Comparison of ENCODE assay signal across 19 mouse cellular contexts in the genomic region with DNA sequence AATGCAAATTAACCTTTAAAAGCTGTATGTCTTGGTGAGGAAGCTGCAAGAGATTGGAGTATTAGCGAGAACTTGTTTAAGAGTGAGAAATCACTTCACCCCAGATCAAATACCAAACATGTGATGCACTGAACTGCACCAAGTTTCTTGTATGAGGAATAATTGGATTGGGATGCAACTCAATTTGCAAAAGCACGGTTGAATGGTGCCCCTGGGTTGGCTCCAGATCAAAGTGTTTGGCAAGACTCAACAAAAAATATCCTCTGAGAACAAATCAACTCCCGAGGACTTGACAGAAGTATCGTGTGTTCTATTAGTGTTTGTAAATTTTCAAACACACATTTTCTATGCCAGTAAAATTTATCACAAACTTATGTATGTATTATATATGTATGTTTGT.
DNase-seq lines count a peak whose midpoint lies in the region; ATAC-seq and TF ChIP-seq lines count a peak whose summit lies in the region.
"Had no signal": no experiment of that assay in that cellular context is flagged by ENCODE, and none has a peak within 500 bp of the region (broad histone marks: within the 10 kb centered on the region; RNA-seq: fewer than 3 reads in every experiment).

No protein-coding gene starts in this region.

- peaks cover 2% of the 10 kb centered on the region; the same call in 1 of the 2 replicates for H3K9me3 ChIP-seq in heart, embryonic 12.5 days (replicated peaks)
- H3K9me3 ChIP-seq in midbrain, postnatal 0 days (ENCODE audit: low read length): no peaks in the 10 kb centered on the region
- no peaks in the 10 kb centered on the region for H3K9me3 ChIP-seq in midbrain, embryonic 16.5 days (replicated peaks; ENCODE audit: control insufficient read depth, low read length, poor library complexity, severe bottlenecking)
- H3K9me3 ChIP-seq in intestine, embryonic 16.5 days (ENCODE audit: control insufficient read depth, low read length): no peaks in the 10 kb centered on the region
- H3K9me3 ChIP-seq: forebrain, embryonic 15.5 days; heart, embryonic 10.5 days; hindbrain, embryonic 12.5 days had no signal

- H3K4me2 ChIP-seq in heart, embryonic 12.5 days: no peak overlapping the region
- H3K4me2 ChIP-seq in midbrain, postnatal 0 days (ENCODE audit: low read depth, low read length, poor library complexity, severe bottlenecking): no peak overlapping the region
- H3K4me2 ChIP-seq in midbrain, embryonic 16.5 days (ENCODE audit: low read length): no peak overlapping the region
- no peak overlapping the region for H3K4me2 ChIP-seq in intestine, embryonic 16.5 days (ENCODE audit: low read depth, low read length)
- H3K4me2 ChIP-seq: forebrain, embryonic 15.5 days; hindbrain, embryonic 12.5 days had no signal

- no peaks in the 10 kb centered on the region for H3K4me1 ChIP-seq in heart, embryonic 12.5 days (replicated peaks)
- H3K4me1 ChIP-seq in midbrain, postnatal 0 days (ENCODE audit: insufficient read depth, low read length): no peaks in the 10 kb centered on the region
- no peaks in the 10 kb centered on the region for H3K4me1 ChIP-seq in midbrain, embryonic 16.5 days (ENCODE audit: control insufficient read depth, insufficient read depth, low read length)
- no peaks in the 10 kb centered on the region for H3K4me1 ChIP-seq in intestine, embryonic 16.5 days (ENCODE audit: control insufficient read depth, insufficient read depth, low read length)
- H3K4me1 ChIP-seq: heart, embryonic 10.5 days had no signal

- H3K9ac ChIP-seq in heart, embryonic 12.5 days: no peak overlapping the region
- H3K9ac ChIP-seq in midbrain, postnatal 0 days (replicated peaks; ENCODE audit: low read length, poor library complexity, severe bottlenecking): no peak overlapping the region
- no peak overlapping the region for H3K9ac ChIP-seq in midbrain, embryonic 16.5 days (ENCODE audit: low read depth, low read length)
- no peak overlapping the region for H3K9ac ChIP-seq in intestine, embryonic 16.5 days (ENCODE audit: low read depth, low read length)
- H3K9ac ChIP-seq: forebrain, embryonic 15.5 days; hindbrain, embryonic 12.5 days had no signal

- H3K4me3 ChIP-seq in heart, embryonic 12.5 days: no peak overlapping the region
- H3K4me3 ChIP-seq in midbrain, postnatal 0 days (ENCODE audit: low read depth, low read length): no peak overlapping the region
- H3K4me3 ChIP-seq in midbrain, embryonic 16.5 days (ENCODE audit: low read depth, low read length): no peak overlapping the region
- no peak overlapping the region for H3K4me3 ChIP-seq in intestine, embryonic 16.5 days (ENCODE audit: low read length)
- H3K4me3 ChIP-seq: forebrain, embryonic 15.5 days; heart, adult 2 months; heart, embryonic 10.5 days; hindbrain, embryonic 12.5 days had no signal

- H3K27ac ChIP-seq in heart, embryonic 12.5 days (ENCODE audit: poor library complexity, severe bottlenecking): no peak overlapping the region
- no peak overlapping the region for H3K27ac ChIP-seq in midbrain, postnatal 0 days (ENCODE audit: low read depth, low read length)
- no peak overlapping the region for H3K27ac ChIP-seq in midbrain, embryonic 16.5 days (ENCODE audit: low read length)
- no peak overlapping the region for H3K27ac ChIP-seq in intestine, embryonic 16.5 days (ENCODE audit: low read length)
- H3K27ac ChIP-seq: forebrain, embryonic 15.5 days; heart, adult 2 months; heart, embryonic 10.5 days; hindbrain, embryonic 12.5 days had no signal

- peak; percentile 81 to 83 for DNase-seq in cerebellum, postnatal 10 days
- DNase-seq in cerebellum, adult 11-12 months: no peak
- peak; percentile 31 for DNase-seq in heart, adult 11 months
- DNase-seq in midbrain, postnatal 0 days (ENCODE audit: low spot score): peak; percentile 45
- DNase-seq: adrenal gland, adult 2 months; adrenal gland, postnatal 14 days; cerebellum, adult 2 months; cerebellum, adult 9-11 months; gastrocnemius, postnatal 25 days; heart, adult 2 months had no signal

- H3K36me3 ChIP-seq in heart, embryonic 12.5 days: no peaks in the 10 kb centered on the region
- no peaks in the 10 kb centered on the region for H3K36me3 ChIP-seq in midbrain, postnatal 0 days (ENCODE audit: insufficient read depth, low read length)
- peaks cover 3% of the 10 kb centered on the region; the same call in 1 of the 2 replicates for H3K36me3 ChIP-seq in midbrain, embryonic 16.5 days (ENCODE audit: control insufficient read depth, insufficient read depth, low read length)
- H3K36me3 ChIP-seq in intestine, embryonic 16.5 days (ENCODE audit: control insufficient read depth, insufficient read depth, low read length): no peaks in the 10 kb centered on the region
- H3K36me3 ChIP-seq: forebrain, embryonic 15.5 days; heart, embryonic 10.5 days; hindbrain, embryonic 12.5 days had no signal

- ATAC-seq in heart, embryonic 12.5 days (ENCODE audit: insufficient number of reproducible peaks, low FRiP score): no peak
- no peak for ATAC-seq in midbrain, postnatal 0 days (ENCODE audit: low FRiP score)
- ATAC-seq in midbrain, embryonic 16.5 days: no peak
- no peak for ATAC-seq in intestine, embryonic 16.5 days
- ATAC-seq: forebrain, embryonic 15.5 days; hindbrain, embryonic 16.5 days; inflammation-experienced regulatory T-cells, adult 6 months; intestine, postnatal 0 days had no signal

- no peak for TF ChIP-seq CTCF in midbrain, postnatal 0 days (IDR thresholded peaks at IDR 0.05)

- H3K27me3 ChIP-seq in heart, embryonic 12.5 days (replicated peaks): no peaks in the 10 kb centered on the region
- no peaks in the 10 kb centered on the region for H3K27me3 ChIP-seq in midbrain, postnatal 0 days (ENCODE audit: insufficient read depth, low read length)
- H3K27me3 ChIP-seq in midbrain, embryonic 16.5 days (ENCODE audit: control insufficient read depth, insufficient read depth, low read depth, low read length): no peaks in the 10 kb centered on the region
- no peaks in the 10 kb centered on the region for H3K27me3 ChIP-seq in intestine, embryonic 16.5 days (replicated peaks; ENCODE audit: control insufficient read depth, insufficient read depth, low read length)
- H3K27me3 ChIP-seq: forebrain, embryonic 15.5 days; hindbrain, embryonic 12.5 days had no signal

- WGBS in heart, embryonic 12.5 days: 82% methylated on average over 4 of the region's 4 CpGs
- WGBS in midbrain, postnatal 0 days: 31% methylated on average over 4 of the region's 4 CpGs
- 44% methylated on average over 4 of the region's 4 CpGs for WGBS in midbrain, embryonic 16.5 days
- 79% methylated on average over 4 of the region's 4 CpGs for WGBS in intestine, embryonic 16.5 days
